Mouse (Mus musculus) liver, embryonic 15.5 days (tissue): Measurements from ENCODE around the gene Tmed9. TPM values are rescaled to one million over a fixed set of nuclear protein-coding genes. Genes with fewer than 3 reads are reported as not detected.

Source experiments
- ATAC-seq: fragments of 200-750 bp; cut with Nextera tagmentation; 2 replicates; pipeline ENCODE4 v1.8.0; 2017; ENCODE audit warnings: moderate number of reproducible peaks, mild to moderate bottlenecking, moderate library complexity; ENCODE audit not compliant: insufficient read depth
- H3K27ac ChIP-seq: fragments of 300-500 bp; sonication (generic); replicated peaks from 2 replicates; pipeline ENCODE4 v1.5.1; 2015; ENCODE audit warnings: mild to moderate bottlenecking, inconsistent platforms
- H3K27me3 ChIP-seq: fragments of 300-500 bp; sonication (generic); 2 replicates; pipeline ENCODE4 v1.6.1; 2015; ENCODE audit warnings: mild to moderate bottlenecking, inconsistent platforms
- H3K36me3 ChIP-seq: fragments of 300-500 bp; sonication (generic); replicated peaks from 2 replicates; pipeline ENCODE4 v1.6.1; 2015; ENCODE audit warnings: moderate library complexity, mild to moderate bottlenecking, inconsistent platforms
- H3K4me1 ChIP-seq: fragments of 300-500 bp; sonication (generic); replicated peaks from 2 replicates; pipeline ENCODE4 v1.6.1; 2015; ENCODE audit warnings: inconsistent platforms
- H3K4me2 ChIP-seq: fragments of 300-500 bp; sonication (generic); 2 replicates; pipeline ENCODE4 v1.6.1; 2015; ENCODE audit warnings: moderate library complexity, mild to moderate bottlenecking, inconsistent platforms
- H3K4me3 ChIP-seq: fragments of 300-500 bp; sonication (generic); replicated peaks from 2 replicates; pipeline ENCODE4 v1.5.1; 2015; ENCODE audit warnings: mild to moderate bottlenecking, inconsistent platforms
- H3K9ac ChIP-seq: fragments of 300-500 bp; sonication (generic); 2 replicates; pipeline ENCODE4 v1.6.1; 2015; ENCODE audit warnings: moderate library complexity, mild to moderate bottlenecking, inconsistent platforms
- H3K9me3 ChIP-seq: fragments of 300-500 bp; sonication (generic); replicated peaks from 2 replicates; pipeline ENCODE4 v1.6.1; 2016; ENCODE audit warnings: inconsistent platforms
- WGBS: fragments of 180-500 bp; shearing (Covaris S2); methylation state at CpG from one replicate; pipeline ENCODE4 v1.1.7; 2015; ENCODE audit warnings: mixed read lengths; ENCODE audit not compliant: insufficient replicate concordance; 5-methylcytosine and 5-hydroxymethylcytosine counted together
- polyA plus RNA-seq: library from polyadenylated mRNA; unstranded; fragments of >200 nt; fragmentation: Nextera tagmentation; extraction: Ambion mirVana; gene quantifications from 2 replicates; pipeline ENCODE4 v1.2.1, GENCODE M21; 2015

Tmed9 gene
- polyA plus RNA-seq = 55.2 and 63.2 TPM in 2 replicates

- WGBS = 88% methylated on average over 2 of the region's 2 CpGs
- ATAC-seq = no peak
- H3K9me3 ChIP-seq = no peaks in the 10 kb centered on the region
Measured at GRCm38 (mm10) chr13:55573432-55573831, at the start of gene Tmed9. Gene Tmed9 (plus strand): TSS chr13:55573732.

GRCm38 (mm10) chr13:55523951-55524600 is 49.5 kb upstream of the Tmed9 start:
- H3K27me3 ChIP-seq = no peaks in the 10 kb centered on the region
- peaks cover 40% of the 10 kb centered on the region for H3K4me1 ChIP-seq
- no peak overlapping the region for H3K4me3 ChIP-seq
- no peak for ATAC-seq
- H3K9ac ChIP-seq = no peak overlapping the region
- no peak overlapping the region for H3K4me2 ChIP-seq
- 0 out of 2 replicates have a peak overlapping the region, but pooled peaks have one; percentile 41 for H3K27ac ChIP-seq
- no peaks in the 10 kb centered on the region for H3K9me3 ChIP-seq
- H3K36me3 ChIP-seq = 0 out of 2 replicates have a peak, but pooled peaks cover 4% of the 10 kb centered on the region
- 84% methylated on average over 23 of the region's 23 CpGs for WGBS

More at GRCm38 (mm10) chr13:55573432-55573831, at the start of gene Tmed9:
- Histone ChIP-seq H3K4me3 (no peak within 1 kb of the TSS), H3K4me1 (peaks cover 25% of the 10 kb centered on the region), H3K27ac (no peak within 1 kb of the TSS), H3K27me3 (no peaks in the 10 kb centered on the region), H3K4me2 (no peak within 1 kb of the TSS), H3K9ac (no peak within 1 kb of the TSS), H3K36me3 (no peaks in the 10 kb centered on the region)

- Histone ChIP-seq H3K4me1 (peaks cover 56% of the 10 kb centered on the region), H3K36me3 (peaks cover 18% of the 10 kb centered on the region), H3K27me3 (no peaks in the 10 kb centered on the region), H3K9ac (no peak overlapping the region), H3K27ac (no peak overlapping the region), H3K4me3 (no peak overlapping the region), H3K4me2 (no peak overlapping the region), H3K9me3 (no peaks in the 10 kb centered on the region)
- no peak for ATAC-seq
- 66% methylated on average over 16 of the region's 16 CpGs for WGBS
Measured at GRCm38 (mm10) chr13:55525733-55526553, 47.6 kb upstream of the Tmed9 start.

- peak overlapping the region; percentile 12 for H3K4me3 ChIP-seq
- no peak overlapping the region for H3K9ac ChIP-seq
- ATAC-seq = no peak
- H3K27me3 ChIP-seq = no peaks in the 10 kb centered on the region
- 57% methylated on average over 16 of the region's 16 CpGs for WGBS
- peak overlapping the region; percentile 76; the same call in 1 of the 2 replicates for H3K27ac ChIP-seq
- H3K9me3 ChIP-seq = no peaks in the 10 kb centered on the region
- H3K36me3 ChIP-seq = peaks cover 31% of the 10 kb centered on the region
- H3K4me2 ChIP-seq = peak overlapping the region; percentile 35
- peaks cover 56% of the 10 kb centered on the region for H3K4me1 ChIP-seq
Measured at GRCm38 (mm10) chr13:55527212-55527611, 46.3 kb upstream of the Tmed9 start.

- Histone ChIP-seq H3K4me2 (peak overlapping the region; percentile 35), H3K9ac (0 out of 2 replicates have a peak overlapping the region, but pooled peaks have one; percentile 2), H3K36me3 (peaks cover 39% of the 10 kb centered on the region), H3K27me3 (no peaks in the 10 kb centered on the region), H3K4me3 (peak overlapping the region; percentile 39), H3K27ac (peak overlapping the region; percentile 76), H3K4me1 (peaks cover 53% of the 10 kb centered on the region), H3K9me3 (no peaks in the 10 kb centered on the region)
- 15% methylated on average over 18 of the region's 18 CpGs for WGBS
- ATAC-seq = peak; percentile 49
Measured at GRCm38 (mm10) chr13:55527834-55528772, 45.4 kb upstream of the Tmed9 start.

- peak; percentile 16; the same call in 1 of the 2 replicates for ATAC-seq
- Histone ChIP-seq H3K4me3 (peak within 1 kb of the TSS; percentile 39), H3K27me3 (no peaks in the 10 kb centered on the region), H3K9me3 (no peaks in the 10 kb centered on the region), H3K9ac (0 out of 2 replicates have a peak within 1 kb of the TSS, but pooled peaks have one; percentile 2), H3K4me2 (peak within 1 kb of the TSS; percentile 35), H3K4me1 (peaks cover 44% of the 10 kb centered on the region), H3K36me3 (peaks cover 47% of the 10 kb centered on the region), H3K27ac (peak within 1 kb of the TSS; percentile 76)
- WGBS = 41% methylated on average over 8 of the region's 8 CpGs
Measured at GRCm38 (mm10) chr13:55529198-55529915, 44.2 kb upstream of the Tmed9 start, which contains the start of gene Dok3. Gene Dok3 (minus strand): TSS chr13:55529296.

GRCm38 (mm10) chr13:55535191-55535590 is 38.3 kb upstream of the Tmed9 start:
- H3K4me3 ChIP-seq = peak overlapping the region; percentile 93
- 86% methylated on average over 15 of the region's 15 CpGs for WGBS
- H3K27me3 ChIP-seq = no peaks in the 10 kb centered on the region
- H3K9me3 ChIP-seq = no peaks in the 10 kb centered on the region
- peaks cover 65% of the 10 kb centered on the region for H3K36me3 ChIP-seq
- H3K4me1 ChIP-seq = peaks cover 32% of the 10 kb centered on the region
- H3K27ac ChIP-seq = no peak overlapping the region
- no peak for ATAC-seq
- peak overlapping the region; percentile 94 for H3K4me2 ChIP-seq
- H3K9ac ChIP-seq = no peak overlapping the region; the same call in 1 of the 2 replicates

GRCm38 (mm10) chr13:55535796-55536193 is 37.7 kb upstream of the Tmed9 start:
- 14% methylated on average over 17 of the region's 17 CpGs for WGBS
- H3K4me1 ChIP-seq = peaks cover 30% of the 10 kb centered on the region
- peak overlapping the region; percentile 73 for H3K27ac ChIP-seq
- no peak; the same call in 1 of the 2 replicates for ATAC-seq
- H3K4me3 ChIP-seq = peak overlapping the region; percentile 93
- no peaks in the 10 kb centered on the region for H3K27me3 ChIP-seq
- H3K36me3 ChIP-seq = peaks cover 65% of the 10 kb centered on the region
- peak overlapping the region; percentile 94 for H3K4me2 ChIP-seq
- no peaks in the 10 kb centered on the region for H3K9me3 ChIP-seq
- peak overlapping the region; percentile 78 for H3K9ac ChIP-seq

- under 1% methylated on average over 70 of the region's 70 CpGs for WGBS
- peak within 1 kb of the TSS; percentile 73 for H3K27ac ChIP-seq
- ATAC-seq = peak; percentile 99
- no peaks in the 10 kb centered on the region for H3K9me3 ChIP-seq
- peak within 1 kb of the TSS; percentile 93 for H3K4me3 ChIP-seq
- H3K9ac ChIP-seq = peak within 1 kb of the TSS; percentile 78
- H3K27me3 ChIP-seq = no peaks in the 10 kb centered on the region
- peaks cover 66% of the 10 kb centered on the region for H3K36me3 ChIP-seq
- H3K4me2 ChIP-seq = peak within 1 kb of the TSS; percentile 94
- peaks cover 30% of the 10 kb centered on the region for H3K4me1 ChIP-seq
Measured at GRCm38 (mm10) chr13:55536194-55537175, 37.0 kb upstream of the Tmed9 start, which contains the start of gene Ddx41. Gene Ddx41 (minus strand): TSS chr13:55536658.
